Mouse (Mus musculus) limb, embryonic 11.5 days (tissue): ENCODE results near the gene Arih1. TPM values are rescaled to one million over a fixed set of nuclear protein-coding genes. Genes with fewer than 3 reads are reported as not detected.

Experiments
- ATAC-seq: fragments of 200-750 bp; cut with Nextera tagmentation; 2 replicates; pipeline ENCODE4 v1.8.0; 2017; ENCODE audit warnings: low read depth; ENCODE audit not compliant: insufficient number of reproducible peaks, low FRiP score, low TSS enrichment
- DNase-seq: peaks from one replicate; pipeline ENCODE4 v3.0.0-alpha.2; 2015; ENCODE audit warnings: low spot score
- H3K27ac ChIP-seq: fragments of 300-500 bp; sonication (generic); replicated peaks from 2 replicates; pipeline ENCODE4 v1.5.1; 2014; ENCODE audit warnings: low read depth, mild to moderate bottlenecking, low read length
- H3K27me3 ChIP-seq: fragments of 300-500 bp; sonication (generic); 2 replicates; pipeline ENCODE4 v1.6.1; 2014; ENCODE audit warnings: mild to moderate bottlenecking, low read length, mixed read lengths; ENCODE audit not compliant: control insufficient read depth, insufficient read depth
- H3K36me3 ChIP-seq: fragments of 300-500 bp; sonication (generic); 2 replicates; pipeline ENCODE4 v1.6.1; 2014; ENCODE audit warnings: mild to moderate bottlenecking, low read length, moderate library complexity, mixed read lengths; ENCODE audit not compliant: control insufficient read depth, insufficient read depth
- H3K4me1 ChIP-seq: fragments of 300-500 bp; sonication (generic); 2 replicates; pipeline ENCODE4 v1.6.1; 2014; ENCODE audit warnings: low read length, mixed read lengths; ENCODE audit not compliant: control insufficient read depth, insufficient read depth
- H3K4me2 ChIP-seq: fragments of 300-500 bp; sonication (generic); 2 replicates; pipeline ENCODE4 v1.6.1; 2014; ENCODE audit warnings: low read depth, mild to moderate bottlenecking, moderate library complexity; ENCODE audit not compliant: severe bottlenecking
- H3K4me3 ChIP-seq: fragments of 300-500 bp; sonication (generic); 2 replicates; pipeline ENCODE4 v1.5.1; 2014; ENCODE audit warnings: low read depth, low read length
- H3K9ac ChIP-seq: fragments of 300-500 bp; sonication (generic); 2 replicates; pipeline ENCODE4 v1.6.1; 2014; ENCODE audit warnings: mild to moderate bottlenecking, low read length
- H3K9me3 ChIP-seq: fragments of 300-500 bp; sonication (generic); 2 replicates; pipeline ENCODE4 v1.6.1; 2016; ENCODE audit warnings: low read length; ENCODE audit not compliant: control insufficient read depth
- WGBS: fragments of 180-500 bp; shearing (Covaris S2); extraction: QIAGEN DNeasy Blood & Tissue Kit; methylation state at CpG from one replicate; pipeline ENCODE4 v1.1.7; 2014; 5-methylcytosine and 5-hydroxymethylcytosine counted together
- polyA plus RNA-seq: library from polyadenylated mRNA; unstranded; fragments of >200 nt; fragmentation: Nextera tagmentation; extraction: Ambion mirVana; gene quantifications from 2 replicates; pipeline ENCODE4 v1.2.1, GENCODE M21; 2014

Gene Arih1
- polyA plus RNA-seq, 1 experiment from 2014 or later = 21.2 TPM

DNA sequence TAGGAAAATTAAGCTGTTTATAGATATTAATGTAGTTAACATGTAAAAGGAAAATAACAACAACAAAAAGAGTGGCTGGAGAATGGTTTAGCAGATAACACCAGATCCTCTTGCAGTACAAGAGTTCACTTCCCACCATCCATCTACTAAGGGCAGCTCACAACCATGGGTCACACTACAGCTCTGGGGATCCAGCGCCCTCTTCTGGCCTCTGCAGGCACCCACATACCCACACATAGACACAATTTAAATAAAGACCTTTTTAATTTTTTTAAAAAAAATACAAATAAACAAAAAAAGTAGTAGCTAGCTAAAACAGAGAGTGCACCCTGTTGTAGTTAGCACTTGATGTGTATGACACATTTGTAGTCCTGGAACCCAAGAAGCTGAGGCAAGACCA is 4.0 kb downstream of the Arih1 start:
- ATAC-seq (no peak), DNase-seq (peak; percentile 39)
- Histone ChIP-seq H3K27me3 (no peaks in the 10 kb centered on the region), H3K4me2 (no peak overlapping the region), H3K4me1 (no peaks in the 10 kb centered on the region), H3K36me3 (no peaks in the 10 kb centered on the region), H3K9me3 (no peaks in the 10 kb centered on the region), H3K9ac (no peak overlapping the region), H3K4me3 (no peak overlapping the region), H3K27ac (no peak overlapping the region)
- 43% methylated on average over 1 of the region's 1 CpGs for WGBS

DNA sequence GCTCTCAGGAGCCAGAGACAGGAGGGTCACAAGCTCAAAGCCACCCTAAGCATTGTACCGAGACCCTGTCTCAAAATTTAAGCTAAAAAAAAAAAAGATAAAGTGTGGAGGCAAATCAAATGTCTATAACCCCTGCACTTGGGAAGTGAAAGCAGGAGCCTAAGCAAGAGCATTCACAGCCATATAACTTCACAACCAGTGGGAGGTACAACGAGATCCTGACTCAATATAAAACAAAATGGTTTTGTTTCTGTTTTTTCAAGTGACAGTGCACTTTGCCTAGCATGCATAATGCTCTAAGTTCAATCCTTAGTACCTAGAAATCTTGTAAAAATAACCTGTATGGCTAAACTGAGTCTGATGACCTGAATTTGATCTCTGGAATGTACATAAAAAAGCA is 9.8 kb downstream of the Arih1 start:
- no peak overlapping the region for H3K27ac ChIP-seq
- peaks cover 2% of the 10 kb centered on the region for H3K36me3 ChIP-seq
- no peaks in the 10 kb centered on the region for H3K4me1 ChIP-seq
- no peak overlapping the region for H3K4me2 ChIP-seq
- H3K9ac ChIP-seq = no peak overlapping the region
- H3K9me3 ChIP-seq = no peaks in the 10 kb centered on the region
- ATAC-seq = no peak
- no peak for DNase-seq
- H3K4me3 ChIP-seq = no peak overlapping the region
- 92% methylated on average over 2 of the region's 2 CpGs for WGBS
- no peaks in the 10 kb centered on the region for H3K27me3 ChIP-seq

DNA sequence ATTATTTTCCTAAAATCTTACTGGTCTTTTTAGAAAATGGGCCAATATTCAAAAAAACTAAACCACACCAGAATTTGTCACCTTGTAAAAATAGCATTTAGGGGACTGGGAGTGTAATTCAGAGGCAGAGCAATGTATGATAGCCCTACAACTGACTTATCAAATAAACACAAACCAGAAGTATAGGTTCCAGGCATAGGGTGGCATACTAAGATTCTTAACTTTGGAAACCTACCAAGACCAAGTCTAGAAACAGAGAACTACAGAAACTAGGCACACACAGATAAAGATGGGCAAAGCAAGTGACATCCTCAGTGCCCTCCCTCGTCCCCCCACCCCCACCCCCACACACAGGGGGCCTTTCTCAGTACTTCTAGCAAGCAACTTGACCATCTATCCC is 11.6 kb downstream of the Arih1 start:
- no peaks in the 10 kb centered on the region for H3K4me1 ChIP-seq
- no peak overlapping the region for H3K27ac ChIP-seq
- DNase-seq (no peak), ATAC-seq (no peak)
- 92% methylated on average over 1 of the region's 1 CpGs for WGBS
- no peaks in the 10 kb centered on the region for H3K9me3 ChIP-seq
- H3K9ac ChIP-seq = no peak overlapping the region
- no peaks in the 10 kb centered on the region for H3K27me3 ChIP-seq
- H3K4me2 ChIP-seq = no peak overlapping the region
- H3K36me3 ChIP-seq = peaks cover 2% of the 10 kb centered on the region
- H3K4me3 ChIP-seq = no peak overlapping the region

DNA sequence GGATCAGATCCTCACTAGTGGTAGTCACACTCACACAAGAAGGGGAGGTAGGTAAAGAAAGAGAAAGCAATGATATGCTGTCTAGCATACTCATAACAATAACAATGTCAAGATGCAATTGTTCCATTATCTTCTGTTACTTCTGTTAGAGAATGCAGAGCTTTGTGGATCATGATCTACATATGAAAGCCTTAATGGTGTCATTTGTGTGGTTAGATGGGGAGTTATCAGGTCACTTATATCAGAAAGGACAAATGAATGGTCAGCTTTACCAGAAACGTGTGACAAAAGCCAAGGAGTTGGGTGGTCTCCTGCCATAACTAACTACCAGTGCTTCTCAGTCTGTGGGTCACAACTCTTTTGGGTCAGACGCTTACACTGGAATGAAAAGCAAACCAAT is 13.2 kb downstream of the Arih1 start:
- Histone ChIP-seq H3K4me3 (no peak overlapping the region), H3K9me3 (no peaks in the 10 kb centered on the region), H3K27ac (no peak overlapping the region), H3K4me2 (no peak overlapping the region), H3K9ac (no peak overlapping the region), H3K36me3 (peaks cover 2% of the 10 kb centered on the region), H3K4me1 (no peaks in the 10 kb centered on the region), H3K27me3 (no peaks in the 10 kb centered on the region)
- no peak for DNase-seq
- no peak for ATAC-seq
- 87% methylated on average over 2 of the region's 2 CpGs for WGBS

DNA sequence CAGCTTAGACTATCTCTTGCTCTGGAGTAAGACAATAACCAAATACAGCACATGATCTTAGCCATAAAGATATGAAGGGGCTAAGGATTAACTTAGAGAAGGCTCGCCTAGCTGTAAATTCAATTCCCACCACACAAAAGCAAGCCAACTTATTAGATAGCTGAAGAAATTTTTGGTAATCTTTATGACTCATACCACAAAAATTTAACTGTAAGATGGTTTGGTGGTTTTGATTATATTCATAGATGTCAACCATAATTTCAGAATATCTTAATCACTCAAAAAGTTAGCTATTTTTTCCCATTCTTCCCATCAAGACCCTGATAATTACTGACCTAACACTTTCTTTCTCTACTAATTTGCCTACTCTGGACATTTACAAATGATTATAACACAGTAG is 17.0 kb downstream of the Arih1 start:
- Histone ChIP-seq H3K4me2 (no peak overlapping the region), H3K36me3 (no peaks in the 10 kb centered on the region; the same call in 1 of the 2 replicates), H3K9ac (no peak overlapping the region), H3K4me1 (no peaks in the 10 kb centered on the region), H3K9me3 (no peaks in the 10 kb centered on the region), H3K4me3 (no peak overlapping the region), H3K27ac (no peak overlapping the region), H3K27me3 (no peaks in the 10 kb centered on the region)
- WGBS = 90% methylated on average over 1 of the region's 1 CpGs
- no peak for DNase-seq
- no peak for ATAC-seq

DNA sequence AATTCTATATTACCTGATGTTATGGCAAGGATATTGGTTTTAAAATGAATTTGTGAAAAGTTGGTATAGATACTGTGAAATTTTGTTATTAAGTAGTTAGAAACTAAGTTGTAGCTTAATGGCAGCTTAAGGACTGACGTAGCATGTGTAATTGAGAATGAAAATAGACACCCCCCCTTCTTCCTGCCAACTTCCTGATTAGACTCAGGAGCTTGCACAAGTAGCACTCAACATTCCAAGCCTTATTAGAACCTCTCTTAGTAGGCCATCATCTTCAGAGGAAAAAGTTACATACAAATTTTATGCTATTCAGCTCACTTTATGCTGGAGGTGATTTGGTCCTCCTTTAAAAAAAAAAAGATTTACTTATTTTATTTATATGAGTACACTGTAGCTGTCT is 22.1 kb downstream of the Arih1 start:
- DNase-seq (no peak), ATAC-seq (no peak)
- Histone ChIP-seq H3K4me1 (no peaks in the 10 kb centered on the region), H3K9ac (no peak overlapping the region), H3K9me3 (no peaks in the 10 kb centered on the region), H3K4me2 (no peak overlapping the region), H3K27ac (no peak overlapping the region), H3K36me3 (no peaks in the 10 kb centered on the region), H3K27me3 (no peaks in the 10 kb centered on the region), H3K4me3 (no peak overlapping the region)
- WGBS = 81% methylated on average over 1 of the region's 1 CpGs

DNA sequence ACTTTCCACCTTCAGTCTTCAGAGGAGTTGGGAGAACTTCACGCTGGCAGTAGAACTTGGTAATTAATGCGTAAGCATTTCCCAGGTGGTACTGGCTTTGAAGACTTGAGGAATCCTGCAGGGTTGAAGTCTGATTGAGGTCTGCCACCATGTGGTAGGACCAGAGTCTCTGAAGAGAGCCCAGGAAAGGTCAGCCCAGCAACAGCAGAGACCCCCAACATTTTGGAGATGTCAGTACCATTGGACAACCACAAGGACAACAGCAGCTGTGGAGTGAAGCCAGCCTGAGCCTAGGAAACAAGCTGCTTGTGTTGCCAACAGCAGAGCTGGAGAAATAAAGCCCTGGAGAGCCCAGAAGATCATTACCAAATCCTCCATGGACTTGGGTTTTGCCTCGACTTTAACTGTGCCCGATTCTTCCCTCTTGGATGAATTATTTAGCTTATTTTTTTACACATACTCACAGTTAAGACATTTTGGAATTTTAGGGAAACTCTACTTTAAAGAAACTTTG is 27.4 kb downstream of the Arih1 start:
- no peak for DNase-seq
- WGBS = 58% methylated on average over 4 of the region's 4 CpGs
- Histone ChIP-seq H3K27ac (no peak overlapping the region), H3K4me3 (no peak overlapping the region), H3K9ac (no peak overlapping the region), H3K27me3 (no peaks in the 10 kb centered on the region), H3K36me3 (no peaks in the 10 kb centered on the region), H3K9me3 (no peaks in the 10 kb centered on the region), H3K4me2 (no peak overlapping the region), H3K4me1 (no peaks in the 10 kb centered on the region)
- no peak for ATAC-seq

DNA sequence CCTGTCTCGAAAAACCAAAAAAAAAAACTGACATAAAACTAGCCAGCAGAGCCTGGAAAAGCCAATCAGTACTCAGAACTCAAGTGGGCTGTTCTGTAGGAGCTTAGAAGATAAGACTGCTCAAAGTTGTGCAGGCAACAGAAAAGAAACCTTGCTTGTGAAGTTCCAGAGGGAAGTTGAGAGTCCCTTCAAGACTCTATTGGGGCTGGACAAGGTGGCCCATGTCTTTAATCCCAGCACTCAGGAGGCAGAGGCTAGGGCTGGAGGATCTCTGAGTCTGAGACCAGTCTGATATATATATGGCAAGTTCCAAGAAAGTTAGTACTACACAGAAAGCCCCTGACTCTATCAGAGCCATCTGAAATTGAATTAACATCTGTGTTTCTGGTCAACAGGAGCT is 28.0 kb downstream of the Arih1 start:
- 95% methylated on average over 1 of the region's 1 CpGs for whole genome bisulfite sequencing
- Histone ChIP-seq H3K36me3 (no peaks in the 10 kb centered on the region), H3K27ac (no peak overlapping the region), H3K9me3 (no peaks in the 10 kb centered on the region), H3K4me1 (no peaks in the 10 kb centered on the region), H3K4me2 (no peak overlapping the region), H3K4me3 (no peak overlapping the region), H3K9ac (no peak overlapping the region), H3K27me3 (no peaks in the 10 kb centered on the region)
- ATAC-seq = no peak
- DNase-seq = no peak

DNA sequence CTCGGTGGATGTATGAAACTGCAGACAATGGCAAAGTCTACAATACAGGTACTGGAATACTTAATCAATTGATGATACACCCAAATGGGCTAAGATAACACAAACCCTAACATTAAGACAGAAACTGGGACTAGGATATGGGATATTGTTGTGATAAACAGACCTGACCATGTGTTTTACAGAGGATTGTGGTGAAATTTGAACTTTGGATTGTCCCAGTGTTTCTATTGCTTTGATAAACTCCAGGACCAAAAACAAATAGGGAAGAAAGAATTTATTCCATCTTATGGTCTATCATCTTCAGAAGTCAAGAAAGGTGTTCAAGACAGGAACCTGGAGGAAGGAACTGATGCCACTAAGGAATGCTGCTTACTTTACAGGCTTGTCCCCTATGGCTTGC is 28.7 kb downstream of the Arih1 start:
- DNase-seq = no peak
- Histone ChIP-seq H3K27ac (no peak overlapping the region), H3K4me2 (no peak overlapping the region), H3K4me1 (no peaks in the 10 kb centered on the region), H3K9ac (no peak overlapping the region), H3K27me3 (no peaks in the 10 kb centered on the region), H3K4me3 (no peak overlapping the region), H3K36me3 (no peaks in the 10 kb centered on the region), H3K9me3 (no peaks in the 10 kb centered on the region)
- 93% methylated on average over 1 of the region's 1 CpGs for WGBS
- no peak for ATAC-seq
